Mouse (Mus musculus) bone marrow macrophage, adult 2 months (primary cell): ENCODE results near the gene Tenm3.

Experiments used
- CTCF ChIP-seq: IDR thresholded peaks from 2 replicates; pipeline ENCODE4 v1.5.1; 2012; ENCODE audit warnings: low read depth, mild to moderate bottlenecking, low read length, moderate library complexity
- POLR2A ChIP-seq: IDR thresholded peaks from 2 replicates; pipeline ENCODE4 v1.6.1; 2012; ENCODE audit warnings: mild to moderate bottlenecking, low read depth, low read length, borderline replicate concordance

GRCm38 (mm10) chr8:48825666-48826065, 18.1 kb downstream of the Tenm3 start:
- TF ChIP-seq POLR2A (no peak), CTCF (no peak)
